Mouse (Mus musculus) right cerebral cortex, postnatal 36 days (tissue): ENCODE results near the gene Syn3.
A peak's percentile ranks its signal among the peaks of the same experiment; 100 is the strongest.

Source experiments
- DNase-seq, 2 experiments: peaks; one replicate each; pipeline ENCODE4 v3.0.0; 2022; ENCODE audit warnings: low spot score in 2 of 2, mixed read lengths in 1 of 2

Syn3 gene

GRCm38 (mm10) chr10:86277327-86277726 lies 221.4 kb downstream of the Syn3 start:
- no peak for DNase-seq

DNA sequence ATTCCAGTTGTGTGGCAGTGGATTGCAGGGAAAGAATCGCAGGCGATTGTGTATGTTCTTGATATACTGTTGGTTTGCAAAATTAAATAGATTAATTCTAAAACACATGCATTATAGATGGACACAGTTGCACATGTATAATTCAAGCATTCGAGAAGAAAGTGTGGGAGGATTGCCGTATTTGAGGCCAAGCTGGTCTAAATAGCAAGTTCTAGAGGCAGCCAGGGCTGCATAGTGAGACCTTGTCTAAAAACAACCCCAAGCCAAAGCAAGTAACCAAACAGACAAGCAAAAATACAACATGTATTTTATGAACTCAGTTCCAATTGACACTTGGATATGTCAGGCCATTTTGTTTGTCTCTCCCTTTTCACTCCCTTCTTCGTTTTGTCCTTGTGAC lies 223.1 kb downstream of the Syn3 start:
- DNase-seq: no peak

DNA sequence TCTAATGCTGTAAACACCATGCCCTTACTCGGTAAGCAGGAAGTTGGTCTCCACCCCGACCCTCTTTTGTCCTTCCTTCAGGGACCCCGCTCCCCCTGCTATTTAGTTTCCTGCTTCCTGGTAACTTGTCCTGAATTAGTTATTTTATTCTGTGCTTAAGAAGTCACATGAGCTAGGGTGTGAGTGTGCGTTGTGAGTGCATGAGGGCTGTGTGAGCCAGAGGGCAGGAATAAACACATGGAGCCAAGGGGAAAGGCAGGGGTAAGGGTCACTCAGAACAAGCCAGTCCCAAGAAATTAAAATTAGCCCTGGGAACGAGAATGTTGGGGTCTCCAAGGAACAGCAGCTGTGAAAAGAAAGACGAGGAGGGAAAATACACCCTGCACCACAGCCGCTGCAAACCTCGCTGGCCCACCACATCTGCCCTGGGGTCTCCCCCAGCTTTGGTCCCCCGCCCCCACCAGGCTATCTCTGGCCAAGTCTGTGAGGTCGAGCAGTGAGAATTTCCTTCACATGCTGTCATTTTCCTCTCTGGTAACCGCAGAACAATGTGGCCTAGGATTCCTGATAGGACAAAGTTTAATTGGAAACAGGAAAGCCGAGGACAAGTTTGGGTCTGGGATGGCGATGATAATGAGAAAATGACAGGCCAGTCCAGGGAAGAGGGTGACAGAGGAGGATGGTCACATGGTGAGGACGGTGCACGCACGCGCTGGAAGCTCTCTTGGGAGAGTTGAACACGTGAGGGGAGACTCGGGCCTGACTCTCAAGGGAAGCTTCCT lies 225.1 kb downstream of the Syn3 start:
- no peak for DNase-seq

DNA sequence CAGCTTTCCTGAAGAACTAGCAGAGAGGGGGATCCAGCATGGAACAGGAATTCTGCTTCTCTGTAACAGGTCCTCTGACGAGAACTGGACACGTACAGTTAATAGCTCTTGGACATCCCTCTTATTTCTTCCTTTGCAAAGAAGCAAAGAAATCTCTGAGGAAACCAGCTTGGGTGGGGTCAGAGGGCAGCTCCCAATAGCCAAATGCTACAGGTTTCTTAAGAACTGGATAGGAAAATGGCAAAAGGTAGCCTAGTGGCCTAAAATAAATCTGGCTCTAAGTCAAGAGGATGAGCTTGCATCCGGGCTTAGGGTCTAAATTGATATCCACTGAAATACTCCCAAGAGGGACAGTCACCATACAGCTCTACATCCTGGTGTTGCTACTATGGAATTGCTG lies 225.9 kb downstream of the Syn3 start:
- DNase-seq: no peak

- DNase-seq: no peak
Observed at GRCm38 (mm10) chr10:86270254-86270653, 228.4 kb downstream of the Syn3 start.

DNA sequence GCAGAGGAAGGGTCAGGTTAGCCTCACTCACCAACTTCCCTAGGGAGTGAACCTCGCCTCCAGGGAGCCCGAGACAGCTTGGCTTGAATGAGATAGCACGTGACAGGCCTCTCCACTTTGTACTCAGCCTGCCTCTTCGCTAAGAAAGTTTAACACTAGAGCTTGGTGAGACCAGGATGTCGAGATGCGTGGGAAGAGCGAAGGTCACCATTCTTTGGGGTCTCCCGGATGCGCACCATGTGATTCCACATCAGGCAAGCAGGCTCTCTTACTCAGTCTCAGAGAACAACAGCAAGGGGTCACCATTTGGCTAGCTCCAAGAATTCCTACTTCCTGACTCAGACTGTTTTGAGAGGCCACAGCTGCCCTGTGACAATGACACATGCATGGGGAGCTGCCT lies 234.1 kb downstream of the Syn3 start:
- no peak for DNase-seq

- no peak for DNase-seq
Observed at GRCm38 (mm10) chr10:86261725-86262124, 237.0 kb downstream of the Syn3 start.

DNA sequence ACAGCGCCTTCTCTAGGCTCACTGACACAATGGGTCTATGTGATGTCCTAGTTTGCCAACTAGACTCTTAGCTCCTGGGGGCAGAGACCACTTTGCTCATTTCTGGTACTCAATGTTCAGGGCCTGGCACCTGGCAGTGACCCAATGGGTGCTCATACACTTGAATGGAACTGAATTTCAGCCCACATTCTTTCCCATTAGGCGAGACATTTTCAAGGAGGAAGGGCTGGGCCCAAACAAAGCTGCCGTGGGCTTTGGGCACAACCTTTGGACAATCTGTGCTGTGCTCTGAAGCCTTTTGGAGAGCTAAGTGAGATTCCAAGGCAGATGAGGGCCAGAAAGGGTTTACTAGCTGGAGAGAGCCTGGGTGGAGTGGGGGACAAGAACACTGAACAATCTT lies 239.7 kb downstream of the Syn3 start:
- DNase-seq: no peak

DNA sequence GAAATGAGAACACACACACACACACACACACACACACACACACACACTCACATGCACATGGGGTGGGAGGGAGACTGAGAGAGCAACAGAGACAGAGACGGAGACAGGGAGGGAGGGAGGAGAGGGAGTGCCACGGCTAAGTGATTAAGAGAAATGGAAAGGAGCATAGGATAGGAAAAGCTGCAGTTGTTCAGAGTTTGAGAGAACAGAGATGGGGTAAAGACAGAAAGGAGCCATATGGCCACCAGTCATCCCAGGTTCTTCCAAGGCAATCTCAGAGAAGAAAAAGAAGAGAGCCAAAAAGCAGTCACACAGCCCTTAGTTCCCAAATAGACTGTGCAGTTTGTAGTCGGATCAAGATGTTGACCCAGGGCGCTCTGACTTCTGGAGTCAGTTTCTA lies 240.7 kb downstream of the Syn3 start:
- no peak for DNase-seq

- no peak for DNase-seq
Observed at GRCm38 (mm10) chr10:86257045-86257444, 241.7 kb downstream of the Syn3 start.

DNA sequence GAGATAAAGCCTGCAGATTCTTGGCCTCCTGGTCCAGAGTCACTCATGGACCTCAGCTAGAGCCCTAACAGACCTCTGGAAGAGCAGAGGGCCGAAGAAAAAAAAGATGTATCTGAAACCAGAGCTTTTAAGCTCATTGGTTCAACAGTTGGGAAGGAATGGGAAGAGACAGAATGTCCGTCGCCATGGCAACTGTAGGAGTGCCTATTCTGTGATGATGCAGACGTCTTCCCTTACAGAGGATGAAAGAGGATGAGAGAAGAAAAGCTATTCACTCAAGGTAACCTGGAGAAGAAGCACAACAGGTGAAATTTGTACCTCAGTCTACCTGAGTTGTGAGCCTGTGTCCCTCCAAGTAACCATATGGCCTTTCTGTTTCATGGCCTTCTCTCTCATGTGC lies 242.5 kb downstream of the Syn3 start:
- peak; percentile 20 to 49 for DNase-seq

GRCm38 (mm10) chr10:86250149-86250922 lies 248.4 kb downstream of the Syn3 start:
- DNase-seq: no peak

DNA sequence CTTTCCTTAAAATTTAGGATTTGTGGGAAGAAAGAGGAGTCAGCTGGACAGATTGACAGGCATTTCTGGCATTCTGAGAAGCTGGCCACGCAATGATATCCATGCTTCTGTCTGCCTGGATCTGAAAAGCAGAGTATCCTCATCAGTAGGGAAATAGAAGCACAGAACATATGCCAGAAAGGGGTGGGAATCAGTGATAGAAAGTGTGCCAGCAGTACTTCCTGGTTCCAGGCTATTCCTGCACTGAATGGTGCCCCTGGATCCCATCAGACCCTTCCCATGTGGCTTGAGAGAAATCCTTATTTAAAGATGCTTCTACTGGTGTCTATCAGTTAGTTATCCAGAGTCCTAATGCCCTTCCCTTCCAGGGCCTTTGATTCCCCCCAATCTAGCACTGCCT lies 249.4 kb downstream of the Syn3 start:
- no peak for DNase-seq

GRCm38 (mm10) chr10:86248807-86249206 lies 249.9 kb downstream of the Syn3 start:
- DNase-seq: no peak

DNA sequence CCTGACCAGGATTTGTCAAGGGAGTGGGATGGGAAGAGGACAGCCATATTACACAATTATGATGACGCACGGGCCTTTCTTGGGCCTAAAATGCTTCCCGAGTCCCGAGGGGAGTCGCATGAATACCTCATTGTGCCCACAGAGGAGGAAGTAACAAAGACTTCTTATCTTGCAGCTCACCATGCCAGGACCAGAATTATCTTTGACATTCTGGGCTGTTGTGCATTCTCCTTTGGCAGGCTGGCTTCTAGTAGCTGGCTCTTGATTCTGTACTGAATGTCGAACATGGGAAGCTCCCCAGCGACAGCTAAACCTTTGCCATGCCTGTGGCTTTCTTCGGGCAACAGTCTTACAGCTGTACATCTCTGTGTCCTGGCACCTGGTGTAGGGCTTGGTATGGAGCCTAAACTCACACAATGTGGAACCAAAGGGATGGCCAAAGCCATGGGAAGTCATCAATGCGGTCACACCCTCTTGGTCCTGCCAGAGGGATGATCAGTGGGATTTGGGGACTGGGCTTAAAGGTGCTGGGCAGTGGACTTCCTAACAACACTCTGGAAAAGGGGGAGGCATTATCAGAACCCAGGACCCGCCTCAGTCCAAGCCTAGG lies 250.5 kb downstream of the Syn3 start:
- DNase-seq: no peak

DNA sequence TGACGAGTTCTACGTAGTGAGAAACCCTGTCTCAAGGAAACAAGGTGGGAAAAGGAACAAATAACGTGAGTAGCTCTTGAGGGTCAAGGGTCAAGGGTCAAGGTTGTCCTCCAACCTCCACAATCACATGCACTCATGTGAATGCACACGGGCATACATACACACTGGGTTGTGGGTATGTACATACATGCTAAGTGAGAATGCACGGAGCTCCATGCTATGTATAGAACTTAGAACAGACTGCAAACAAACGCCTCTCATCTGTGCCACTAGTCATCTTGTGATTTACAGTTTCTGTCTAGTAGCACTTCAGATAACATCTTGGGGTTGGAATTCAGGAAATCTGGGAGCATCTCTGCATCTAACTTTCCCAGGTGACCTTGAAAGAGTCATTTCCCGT lies 253.3 kb downstream of the Syn3 start:
- no peak for DNase-seq

GRCm38 (mm10) chr10:86243525-86243924 lies 255.2 kb downstream of the Syn3 start:
- no peak for DNase-seq

DNA sequence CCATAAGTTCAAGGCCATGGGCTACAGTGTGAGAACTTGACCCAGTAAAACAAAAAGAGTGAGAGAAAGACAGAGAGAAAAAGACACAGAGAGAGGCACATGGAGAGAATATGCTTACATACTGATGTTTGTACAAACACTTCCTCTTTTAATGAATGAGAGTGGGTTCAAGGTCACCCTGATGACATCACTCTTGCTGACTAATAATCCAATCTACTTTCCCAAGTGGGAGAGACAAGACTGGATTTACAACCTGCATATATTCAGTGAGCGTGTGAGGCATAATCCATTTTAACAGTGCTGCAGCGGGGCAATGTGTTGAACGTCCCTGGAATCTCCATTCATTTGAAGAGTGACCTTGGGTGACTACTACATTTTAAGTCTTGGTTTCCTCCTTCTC lies 256.0 kb downstream of the Syn3 start:
- DNase-seq: no peak

DNA sequence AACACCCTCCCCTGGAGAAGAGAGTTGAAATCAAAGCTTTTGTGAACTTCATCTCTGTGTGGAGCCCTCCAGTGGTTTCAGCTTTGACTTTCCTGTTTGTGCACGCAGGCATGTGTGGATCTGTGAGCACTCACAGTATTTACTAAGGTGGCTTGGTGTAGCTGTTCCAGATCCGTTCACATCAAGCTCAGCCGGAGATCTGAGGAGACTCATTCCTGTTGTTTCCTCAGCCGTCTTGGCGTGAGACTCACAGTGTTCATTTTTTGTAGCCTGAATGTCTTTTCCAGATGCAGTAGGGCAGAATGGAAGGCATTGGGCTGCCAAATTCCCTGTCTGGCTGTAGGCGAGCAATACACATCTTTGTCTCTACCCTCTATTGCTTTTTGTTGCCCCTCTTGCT lies 268.7 kb downstream of the Syn3 start:
- no peak for DNase-seq

DNA sequence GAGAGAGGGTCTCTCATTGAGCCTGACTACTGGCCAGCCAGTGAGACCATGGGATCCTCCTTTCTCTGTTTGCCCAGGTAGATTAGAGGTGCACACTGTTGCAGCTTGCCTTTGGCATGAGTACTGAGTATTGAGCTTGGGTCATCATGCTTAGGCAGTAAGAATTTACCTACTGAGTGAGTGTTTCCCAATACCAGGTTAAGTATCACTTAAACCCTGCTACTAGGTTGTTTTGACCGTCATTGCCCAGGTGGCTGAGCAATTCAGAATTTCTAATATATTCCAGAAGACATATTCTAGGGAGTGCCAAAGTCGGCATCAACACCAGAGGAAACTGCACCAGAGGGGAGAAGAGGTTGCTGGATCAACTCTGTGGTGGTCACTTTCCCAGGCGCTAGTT lies 273.2 kb downstream of the Syn3 start:
- DNase-seq: no peak

GRCm38 (mm10) chr10:86218984-86219383 lies 279.7 kb downstream of the Syn3 start:
- DNase-seq: no peak

DNA sequence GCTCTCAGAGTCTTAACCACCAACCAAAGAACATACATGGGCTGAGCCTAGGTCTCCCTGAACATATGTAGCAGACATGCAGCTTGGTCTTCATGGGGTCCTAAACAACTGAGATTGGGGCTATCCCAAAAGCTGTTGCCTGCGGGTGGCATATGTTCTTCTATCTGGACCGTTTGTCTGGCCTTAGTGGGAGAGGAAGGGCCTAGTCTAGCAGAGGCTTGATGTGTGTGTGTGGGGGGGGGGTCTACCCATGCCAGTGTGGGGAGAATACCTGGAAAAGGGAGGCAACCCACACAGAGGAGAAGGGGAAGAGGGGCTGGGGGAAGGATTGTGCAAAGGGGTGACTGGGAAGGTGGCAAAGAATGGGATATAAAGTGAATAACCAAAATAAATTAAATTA lies 281.9 kb downstream of the Syn3 start:
- DNase-seq: no peak

GRCm38 (mm10) chr10:86212062-86212461 lies 286.6 kb downstream of the Syn3 start:
- DNase-seq: no peak
